Mouse (Mus musculus): ENCODE results near the gene Lrp1.

DNA sequence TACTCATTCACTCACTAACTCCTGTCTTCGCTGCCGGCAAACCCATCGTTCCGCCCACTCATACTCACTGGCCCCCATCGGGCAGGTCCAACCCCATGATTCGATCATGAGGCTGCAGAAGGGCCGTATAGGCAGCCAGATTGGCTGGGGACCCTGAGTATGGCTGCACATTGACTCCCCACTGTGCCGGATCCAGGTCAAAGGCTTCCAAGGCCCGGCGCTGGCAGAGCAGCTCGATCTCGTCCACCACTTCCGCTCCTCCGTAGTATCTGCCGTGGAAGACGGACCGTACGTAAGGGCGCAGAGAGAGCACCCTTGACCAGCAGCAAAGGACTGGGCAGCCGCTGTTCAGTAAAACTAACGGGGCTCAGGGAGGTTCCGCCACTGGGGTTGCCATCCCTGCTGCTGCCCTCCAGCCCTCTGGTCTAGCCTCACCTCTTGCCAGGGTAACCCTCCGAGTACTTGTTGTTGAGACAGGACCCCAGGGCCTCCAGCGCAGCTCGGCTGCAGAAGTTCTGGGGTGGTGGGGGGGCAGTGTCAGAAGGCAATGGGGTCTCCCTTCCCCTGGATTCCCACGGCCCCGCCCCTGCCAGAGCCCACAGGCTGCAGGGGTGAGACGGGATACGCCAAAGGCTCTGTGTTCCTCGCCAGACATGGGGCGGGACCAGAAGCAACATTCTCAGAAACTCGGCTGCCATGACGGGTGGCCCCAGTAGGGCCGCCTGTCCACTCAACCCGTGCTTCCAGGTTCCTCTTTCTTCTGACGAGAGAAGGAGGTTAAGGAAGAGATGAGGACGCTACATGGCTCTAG lies 100.8 kb downstream of the Lrp1 start:
- TF ChIP-seq POLR2A (IDR thresholded peaks at IDR 0.05; ENCODE audit: borderline replicate concordance, extremely low read depth, insufficient read depth, insufficient read length, poor library complexity, severe bottlenecking) (no peak), CTCF (IDR thresholded peaks at IDR 0.05; ENCODE audit: borderline replicate concordance, extremely low read depth, insufficient read depth, insufficient read length) (no peak)
